Mouse (Mus musculus): ENCODE results near the gene Tspan9. TPM values are rescaled to one million over a fixed set of nuclear protein-coding genes. Genes with fewer than 3 reads are reported as not detected.
A peak's percentile ranks its signal among the peaks of the same experiment; 100 is the strongest.

The Tspan9 gene
- total and polyA plus RNA-seq, 2 experiments from 2014 or later = 105 to 332 TPM

DNA sequence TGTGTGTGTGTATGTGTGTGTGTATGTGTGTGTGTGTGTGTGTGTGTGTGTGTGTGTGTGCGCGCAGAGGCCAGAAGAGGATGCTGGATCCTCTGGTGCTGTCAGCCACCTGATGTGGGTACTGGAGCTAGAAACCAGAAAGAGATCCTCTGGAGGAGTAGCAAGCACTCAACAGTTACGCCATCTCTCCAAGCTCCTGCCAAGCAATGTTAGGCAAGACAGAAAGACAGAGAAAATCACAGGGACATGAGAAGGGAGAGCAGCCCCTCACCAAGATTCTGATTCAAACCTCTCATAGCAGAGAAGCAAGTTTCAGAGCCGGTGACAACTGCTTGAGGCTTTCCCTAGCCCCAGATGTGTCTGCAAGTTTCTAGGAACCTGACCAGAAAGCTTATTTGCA is 5.5 kb downstream of the Tspan9 start:
- H3K4me2 ChIP-seq (ENCODE audit: low read depth, low read length) = no peak overlapping the region
- WGBS = 80% methylated on average over 4 of the region's 4 CpGs
- H3K27me3 ChIP-seq (ENCODE audit: control insufficient read depth, insufficient read depth, low read length) = no peaks in the 10 kb centered on the region
- no peak overlapping the region for H3K9ac ChIP-seq (replicated peaks; ENCODE audit: low read depth, low read length)
- no peaks in the 10 kb centered on the region for H3K36me3 ChIP-seq (replicated peaks; ENCODE audit: control insufficient read depth, insufficient read depth, low read length)
- no peak for TF ChIP-seq CTCF (IDR thresholded peaks at IDR 0.05; ENCODE audit: low read depth)
- no peak for TF ChIP-seq EP300 (IDR thresholded peaks at IDR 0.05; ENCODE audit: low read depth)
- DNase-seq (ENCODE audit: low spot score) (no peak), ATAC-seq (ENCODE audit: insufficient read depth, low read depth) (no peak)
- H3K27ac ChIP-seq (ENCODE audit: low read depth) = no peak overlapping the region
- no peak overlapping the region for H3K4me3 ChIP-seq (ENCODE audit: low read depth, low read length)
- peaks cover 42% of the 10 kb centered on the region for H3K4me1 ChIP-seq (ENCODE audit: control insufficient read depth, insufficient read depth)
- H3K9me3 ChIP-seq (replicated peaks; ENCODE audit: control insufficient read depth, low read length) = no peaks in the 10 kb centered on the region

DNA sequence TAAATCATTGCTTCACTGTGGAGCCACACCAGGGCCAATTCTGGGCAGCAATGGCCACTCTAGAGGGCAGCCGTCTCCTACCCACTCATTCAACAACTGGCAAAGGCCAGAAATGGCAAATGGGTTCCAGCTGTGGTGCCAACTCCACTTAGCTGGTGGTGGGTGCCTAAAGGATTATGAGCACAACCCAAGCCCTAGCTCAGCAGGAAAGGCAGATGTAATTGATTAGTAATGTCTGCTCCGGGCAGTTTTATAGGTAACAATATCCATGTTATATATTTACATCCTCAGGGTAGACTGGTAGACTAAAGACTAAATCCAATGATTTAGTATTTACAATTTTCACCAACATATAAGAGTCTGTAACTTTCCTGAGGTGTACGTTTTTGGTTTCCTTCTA is 6.7 kb downstream of the Tspan9 start:
- no peak overlapping the region for H3K9ac ChIP-seq (replicated peaks; ENCODE audit: low read depth, low read length)
- H3K4me3 ChIP-seq (ENCODE audit: low read depth, low read length) = no peak overlapping the region
- no peak for TF ChIP-seq EP300 (IDR thresholded peaks at IDR 0.05; ENCODE audit: low read depth)
- WGBS = 87% methylated on average over 3 of the region's 3 CpGs
- no peak for DNase-seq (ENCODE audit: low spot score)
- no peaks in the 10 kb centered on the region for H3K9me3 ChIP-seq (replicated peaks; ENCODE audit: control insufficient read depth, low read length)
- H3K4me2 ChIP-seq (ENCODE audit: low read depth, low read length) = no peak overlapping the region
- no peak for ATAC-seq (ENCODE audit: insufficient read depth, low read depth)
- H3K27ac ChIP-seq (ENCODE audit: low read depth) = no peak overlapping the region
- H3K4me1 ChIP-seq (ENCODE audit: control insufficient read depth, insufficient read depth) = peaks cover 38% of the 10 kb centered on the region
- no peaks in the 10 kb centered on the region for H3K36me3 ChIP-seq (replicated peaks; ENCODE audit: control insufficient read depth, insufficient read depth, low read length)
- H3K27me3 ChIP-seq (ENCODE audit: control insufficient read depth, insufficient read depth, low read length) = no peaks in the 10 kb centered on the region

DNA sequence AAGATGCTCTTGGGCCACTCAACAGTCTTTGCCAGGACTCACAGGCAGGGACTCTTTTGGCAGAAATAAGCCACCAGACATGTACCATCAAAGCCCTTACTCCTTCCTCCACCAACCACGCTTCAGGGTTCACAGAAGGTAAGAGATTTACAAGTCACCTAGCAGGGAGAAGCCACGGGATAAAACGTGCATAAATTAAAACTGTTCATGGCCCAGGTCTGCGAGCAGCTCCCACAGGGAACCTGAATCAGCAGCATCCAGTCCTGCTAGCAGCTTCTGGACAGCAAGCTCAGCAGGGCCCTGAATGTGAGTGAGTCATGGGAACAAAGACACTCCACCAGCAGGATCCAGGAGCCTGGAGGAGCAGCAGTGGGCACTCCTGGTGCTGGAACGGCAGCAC is 7.9 kb downstream of the Tspan9 start:
- peaks cover 31% of the 10 kb centered on the region for H3K4me1 ChIP-seq (ENCODE audit: control insufficient read depth, insufficient read depth)
- H3K36me3 ChIP-seq (replicated peaks; ENCODE audit: control insufficient read depth, insufficient read depth, low read length) = no peaks in the 10 kb centered on the region
- no peak overlapping the region for H3K27ac ChIP-seq (ENCODE audit: low read depth)
- no peaks in the 10 kb centered on the region for H3K9me3 ChIP-seq (replicated peaks; ENCODE audit: control insufficient read depth, low read length)
- H3K9ac ChIP-seq (replicated peaks; ENCODE audit: low read depth, low read length) = no peak overlapping the region
- 62% methylated on average over 5 of the region's 5 CpGs for WGBS
- no peak for ATAC-seq (ENCODE audit: insufficient read depth, low read depth)
- H3K27me3 ChIP-seq (ENCODE audit: control insufficient read depth, insufficient read depth, low read length) = no peaks in the 10 kb centered on the region
- no peak for DNase-seq (ENCODE audit: low spot score)
- no peak overlapping the region for H3K4me3 ChIP-seq (ENCODE audit: low read depth, low read length)
- H3K4me2 ChIP-seq (ENCODE audit: low read depth, low read length) = no peak overlapping the region
- TF ChIP-seq EP300 (IDR thresholded peaks at IDR 0.05; ENCODE audit: low read depth) = no peak
- TF ChIP-seq CTCF (IDR thresholded peaks at IDR 0.05; ENCODE audit: low read depth) = no peak

DNA sequence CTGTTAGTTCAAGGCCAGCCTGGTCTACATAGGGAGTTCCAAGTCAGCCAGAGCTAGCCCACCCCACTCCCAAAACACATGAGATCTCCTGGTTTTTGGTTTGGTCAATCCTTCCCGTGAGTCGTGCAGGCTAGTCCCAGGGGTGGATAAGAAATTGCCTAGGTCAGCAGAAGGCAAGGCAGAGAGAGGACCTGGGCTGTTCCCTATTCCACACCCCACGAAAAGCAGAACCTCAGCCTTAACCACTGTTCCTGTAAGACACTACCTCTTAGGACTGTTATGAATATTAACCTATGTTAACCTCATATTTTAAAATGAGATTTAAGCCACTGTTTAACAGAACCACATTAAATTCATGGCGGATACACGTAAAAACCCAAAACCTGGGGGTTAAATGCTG is 8.4 kb downstream of the Tspan9 start:
- H3K4me2 ChIP-seq (ENCODE audit: low read depth, low read length) = no peak overlapping the region
- DNase-seq (ENCODE audit: low spot score) (no peak), ATAC-seq (ENCODE audit: insufficient read depth, low read depth) (no peak)
- peaks cover 29% of the 10 kb centered on the region for H3K4me1 ChIP-seq (ENCODE audit: control insufficient read depth, insufficient read depth)
- peak overlapping the region; percentile 69; the same call in 1 of the 2 replicates for H3K27ac ChIP-seq (ENCODE audit: low read depth)
- H3K27me3 ChIP-seq (ENCODE audit: control insufficient read depth, insufficient read depth, low read length) = no peaks in the 10 kb centered on the region
- no peaks in the 10 kb centered on the region for H3K9me3 ChIP-seq (replicated peaks; ENCODE audit: control insufficient read depth, low read length)
- H3K4me3 ChIP-seq (ENCODE audit: low read depth, low read length) = no peak overlapping the region
- no peak overlapping the region for H3K9ac ChIP-seq (replicated peaks; ENCODE audit: low read depth, low read length)
- TF ChIP-seq EP300 (IDR thresholded peaks at IDR 0.05; ENCODE audit: low read depth) (no peak), CTCF (IDR thresholded peaks at IDR 0.05; ENCODE audit: low read depth) (no peak)
- 64% methylated on average over 5 of the region's 5 CpGs for WGBS
- H3K36me3 ChIP-seq (replicated peaks; ENCODE audit: control insufficient read depth, insufficient read depth, low read length) = no peaks in the 10 kb centered on the region

GRCm38 (mm10) chr6:128134196-128134924 is 9.0 kb downstream of the Tspan9 start:
- H3K36me3 ChIP-seq (replicated peaks; ENCODE audit: control insufficient read depth, insufficient read depth, low read length) = no peaks in the 10 kb centered on the region
- WGBS = 33% methylated on average over 8 of the region's 8 CpGs
- no peak overlapping the region for H3K4me2 ChIP-seq (ENCODE audit: low read depth, low read length)
- H3K4me3 ChIP-seq (ENCODE audit: low read depth, low read length) = no peak overlapping the region
- ATAC-seq (ENCODE audit: insufficient read depth, low read depth) (no peak), DNase-seq (ENCODE audit: low spot score) (no peak)
- TF ChIP-seq CTCF (IDR thresholded peaks at IDR 0.05; ENCODE audit: low read depth) (no peak), EP300 (IDR thresholded peaks at IDR 0.05; ENCODE audit: low read depth) (no peak)
- H3K9me3 ChIP-seq (replicated peaks; ENCODE audit: control insufficient read depth, low read length) = no peaks in the 10 kb centered on the region
- peak overlapping the region; percentile 69 for H3K27ac ChIP-seq (ENCODE audit: low read depth)
- peaks cover 29% of the 10 kb centered on the region for H3K4me1 ChIP-seq (ENCODE audit: control insufficient read depth, insufficient read depth)
- H3K27me3 ChIP-seq (ENCODE audit: control insufficient read depth, insufficient read depth, low read length) = no peaks in the 10 kb centered on the region
- H3K9ac ChIP-seq (replicated peaks; ENCODE audit: low read depth, low read length) = no peak overlapping the region

GRCm38 (mm10) chr6:128133679-128134191 is 9.7 kb downstream of the Tspan9 start:
- Histone ChIP-seq H3K9me3 (replicated peaks; ENCODE audit: control insufficient read depth, low read length) (no peaks in the 10 kb centered on the region), H3K36me3 (replicated peaks; ENCODE audit: control insufficient read depth, insufficient read depth, low read length) (no peaks in the 10 kb centered on the region), H3K4me1 (ENCODE audit: control insufficient read depth, insufficient read depth) (peaks cover 29% of the 10 kb centered on the region), H3K27ac (ENCODE audit: low read depth) (peak overlapping the region; percentile 69), H3K4me3 (ENCODE audit: low read depth, low read length) (no peak overlapping the region), H3K4me2 (ENCODE audit: low read depth, low read length) (no peak overlapping the region), H3K9ac (replicated peaks; ENCODE audit: low read depth, low read length) (no peak overlapping the region), H3K27me3 (ENCODE audit: control insufficient read depth, insufficient read depth, low read length) (no peaks in the 10 kb centered on the region)
- WGBS = 50% methylated on average over 10 of the region's 10 CpGs
- TF ChIP-seq CTCF (IDR thresholded peaks at IDR 0.05; ENCODE audit: low read depth) = no peak
- TF ChIP-seq EP300 (IDR thresholded peaks at IDR 0.05; ENCODE audit: low read depth) = no peak
- DNase-seq (ENCODE audit: low spot score) (no peak), ATAC-seq (ENCODE audit: insufficient read depth, low read depth) (peak; percentile 22; the same call in 1 of the 2 replicates)
